Mouse (Mus musculus) right cerebral cortex, postnatal 10 days (tissue): Measurements from ENCODE around the gene Lta.

ENCODE experiments used
- DNase-seq, 2 experiments: peaks; one replicate each; pipeline ENCODE4 v3.0.0; 2021; ENCODE audit warnings: low spot score in 2 of 2

Lta gene

DNA sequence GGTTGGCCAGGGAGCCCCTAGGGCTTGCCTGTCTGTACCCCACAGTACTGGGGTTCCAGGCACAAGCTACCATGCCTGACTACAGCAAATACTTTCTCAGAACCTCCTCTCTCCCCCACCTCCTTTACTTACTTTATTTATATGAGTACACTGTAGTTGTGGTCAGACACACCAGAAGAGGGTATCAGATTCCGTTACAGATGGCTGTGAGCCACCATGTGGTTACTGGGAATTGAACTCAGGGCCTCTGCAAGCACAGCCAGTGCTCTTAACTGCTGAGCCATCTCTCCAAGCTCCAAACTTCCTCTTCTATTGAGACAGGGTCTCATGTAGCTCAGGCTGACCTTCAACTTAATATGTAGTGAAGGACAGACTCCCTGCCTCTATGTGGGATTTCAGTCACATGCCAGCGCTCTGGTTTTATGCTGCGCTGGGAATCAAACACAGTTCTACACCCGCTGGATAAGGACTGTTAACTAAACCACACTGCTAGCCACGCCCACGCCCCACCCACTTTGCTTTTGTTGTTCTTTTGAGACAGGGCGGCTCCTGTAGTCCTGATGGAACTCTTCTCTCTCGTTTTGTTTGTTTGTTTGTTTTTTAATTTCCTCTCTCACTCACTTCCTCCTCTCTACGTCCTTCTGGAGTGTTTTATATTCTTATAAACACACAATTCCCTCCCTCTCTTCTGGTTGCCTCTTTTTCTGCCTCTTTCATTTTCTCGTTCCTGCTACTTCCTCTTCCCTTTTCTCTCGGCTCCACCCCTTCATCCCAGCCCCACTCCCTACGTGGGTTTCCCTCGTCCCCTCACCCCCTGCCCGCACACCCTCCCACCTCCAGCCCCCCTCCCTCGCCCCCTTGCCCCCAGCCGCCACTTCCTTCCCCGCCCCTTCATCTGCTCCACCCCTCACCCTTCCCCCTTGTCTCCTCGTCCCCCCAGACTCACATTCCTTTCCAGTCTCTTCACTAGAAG, 19.2 kb downstream of the Lta start:
- DNase-seq = peak in 1 of 2 experiments; percentile 47

DNA sequence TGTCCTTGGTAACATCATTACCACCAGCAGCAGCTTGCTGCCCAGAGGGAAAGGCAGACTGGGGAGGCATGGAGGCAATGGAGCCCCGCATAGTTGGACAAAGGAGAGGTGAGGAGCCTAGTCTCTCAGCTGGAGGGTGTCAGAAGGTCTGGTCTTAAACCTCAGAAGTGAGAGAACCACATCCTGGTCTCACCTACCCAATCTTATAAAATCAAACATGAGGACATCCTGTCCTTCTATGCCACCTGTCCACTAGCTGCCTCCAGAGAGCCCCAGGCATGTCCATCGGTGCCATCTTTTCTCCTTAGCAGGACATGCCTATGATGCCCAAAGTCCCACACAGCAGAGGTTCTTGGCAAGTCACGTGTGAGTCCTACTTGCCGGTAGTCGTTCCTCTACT, 25.1 kb downstream of the Lta start:
- DNase-seq = no peak

GRCm38 (mm10) chr17:35178528-35178927, 26.6 kb downstream of the Lta start:
- DNase-seq = no peak

GRCm38 (mm10) chr17:35175968-35176367, 29.2 kb downstream of the Lta start, which contains the start of gene Aif1:
Aif1 (minus strand) TSS chr17:35176068.
- DNase-seq = no peak

DNA sequence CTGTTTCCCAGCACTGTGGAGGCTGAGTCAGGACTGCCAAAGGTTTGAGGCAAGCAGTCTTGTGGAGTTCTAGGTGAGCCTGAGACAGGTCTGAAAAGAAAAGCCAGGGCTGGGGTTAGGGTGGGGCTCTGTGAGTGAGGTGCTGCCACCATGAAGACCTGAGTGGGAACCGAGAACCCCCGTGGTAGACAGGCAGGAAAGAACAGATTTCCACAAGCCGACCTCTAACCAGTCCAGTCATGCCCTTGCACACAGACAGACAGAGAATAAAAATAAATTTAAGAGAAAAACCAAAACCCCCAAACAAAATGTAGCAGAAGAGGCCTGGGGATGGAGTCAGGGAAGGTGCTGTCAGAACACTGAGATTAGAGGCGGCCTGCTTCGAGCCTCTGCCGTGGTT, 29.8 kb downstream of the Lta start:
- no peak for DNase-seq

- no peak for DNase-seq
Observed at GRCm38 (mm10) chr17:35174201-35174977, 30.8 kb downstream of the Lta start.

DNA sequence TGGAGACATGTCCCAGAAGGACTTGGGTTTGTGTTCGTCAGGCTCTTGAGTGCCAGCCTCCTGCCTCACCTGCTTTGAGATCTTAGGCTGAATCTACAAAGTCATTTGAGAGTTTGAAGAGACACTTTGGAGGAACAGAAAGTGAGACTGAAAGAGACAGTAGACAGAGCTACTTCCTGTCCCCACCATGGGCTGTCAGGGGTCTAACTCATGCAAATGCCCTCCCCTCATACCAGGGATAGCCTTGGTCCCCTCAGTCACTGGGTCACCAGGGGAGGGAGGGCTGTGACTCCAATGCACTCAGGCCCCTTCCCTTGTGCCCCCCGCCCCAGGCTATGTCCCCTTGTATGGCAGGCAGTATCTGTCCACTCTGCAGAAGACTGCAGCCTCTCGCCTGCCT, 31.8 kb downstream of the Lta start:
- DNase-seq = no peak

DNA sequence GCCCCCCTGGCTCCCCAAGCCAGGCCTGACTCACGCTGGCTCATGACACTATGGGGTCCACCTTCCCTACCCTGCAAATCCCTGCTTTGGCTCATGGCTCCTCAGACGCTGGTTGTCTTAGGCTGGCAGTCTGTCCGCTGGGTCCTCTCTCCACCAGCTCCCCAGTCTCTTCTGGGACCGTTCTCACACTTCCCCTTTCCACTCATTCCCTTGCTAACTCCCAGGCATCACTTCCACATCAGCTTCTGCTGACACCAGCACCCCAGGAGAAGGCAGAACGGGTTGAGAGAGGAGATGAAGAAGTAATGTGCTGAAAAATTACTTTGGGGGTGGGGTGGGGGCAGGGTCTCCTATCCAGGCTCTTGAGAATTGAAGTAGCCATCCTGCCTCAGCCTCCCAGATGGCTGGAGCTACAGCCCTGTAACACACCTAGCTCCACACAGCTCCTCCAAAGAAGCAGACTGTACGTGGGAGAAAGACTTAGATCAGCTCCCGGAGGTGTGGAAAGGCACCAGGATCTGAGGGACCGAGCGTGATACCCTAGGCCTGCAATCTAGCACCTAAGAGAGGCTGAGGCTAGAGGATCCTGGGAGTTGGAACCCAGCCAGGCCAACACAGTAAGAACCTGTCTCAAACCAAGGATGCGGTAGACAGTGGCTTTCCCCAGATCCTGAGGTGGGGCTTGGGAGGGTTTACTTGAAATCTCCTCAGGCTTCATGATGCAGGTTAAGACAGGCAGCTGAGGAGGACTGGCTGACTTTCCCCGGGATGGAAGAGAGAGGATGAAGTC, 32.5 kb downstream of the Lta start:
- no peak for DNase-seq

DNA sequence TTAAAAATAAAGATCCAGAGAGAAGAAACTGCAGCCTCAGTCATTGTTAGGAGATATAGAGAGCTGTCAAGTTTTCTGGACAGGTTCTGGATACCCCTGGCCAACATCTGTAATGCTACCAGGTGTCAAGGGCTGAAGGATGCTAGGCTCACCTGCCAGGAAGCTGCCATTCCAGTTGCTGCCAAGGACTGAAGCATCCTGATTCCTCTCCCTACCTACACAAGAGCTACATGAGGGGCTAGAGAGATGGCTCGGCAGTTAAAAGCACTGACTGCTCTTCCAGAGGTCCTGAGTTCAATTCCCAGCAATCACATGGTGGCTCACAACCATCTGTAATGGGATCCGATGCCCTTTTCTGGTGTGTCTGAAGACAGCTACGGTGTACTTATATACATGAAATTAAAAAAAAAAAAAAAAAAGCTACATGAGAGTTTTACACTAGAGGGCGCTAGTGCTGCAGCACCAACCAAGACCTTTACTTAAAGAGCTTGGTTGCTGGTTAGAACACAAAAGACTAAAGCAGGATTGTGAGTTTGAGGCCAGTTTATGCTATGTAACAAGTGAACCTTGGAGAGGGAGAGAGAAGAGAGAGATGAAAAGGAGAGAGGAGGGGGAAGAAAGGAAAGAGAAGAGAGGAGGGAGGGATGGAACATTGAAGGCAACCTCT, 36.5 kb downstream of the Lta start:
- no peak for DNase-seq

- no peak for DNase-seq
Observed at GRCm38 (mm10) chr17:35167794-35168193, 37.4 kb downstream of the Lta start.

- DNase-seq = peak; percentile 77 to 82
Observed at GRCm38 (mm10) chr17:35166352-35167035, 38.7 kb downstream of the Lta start.

GRCm38 (mm10) chr17:35165451-35166155, 39.5 kb downstream of the Lta start:
- DNase-seq = no peak

DNA sequence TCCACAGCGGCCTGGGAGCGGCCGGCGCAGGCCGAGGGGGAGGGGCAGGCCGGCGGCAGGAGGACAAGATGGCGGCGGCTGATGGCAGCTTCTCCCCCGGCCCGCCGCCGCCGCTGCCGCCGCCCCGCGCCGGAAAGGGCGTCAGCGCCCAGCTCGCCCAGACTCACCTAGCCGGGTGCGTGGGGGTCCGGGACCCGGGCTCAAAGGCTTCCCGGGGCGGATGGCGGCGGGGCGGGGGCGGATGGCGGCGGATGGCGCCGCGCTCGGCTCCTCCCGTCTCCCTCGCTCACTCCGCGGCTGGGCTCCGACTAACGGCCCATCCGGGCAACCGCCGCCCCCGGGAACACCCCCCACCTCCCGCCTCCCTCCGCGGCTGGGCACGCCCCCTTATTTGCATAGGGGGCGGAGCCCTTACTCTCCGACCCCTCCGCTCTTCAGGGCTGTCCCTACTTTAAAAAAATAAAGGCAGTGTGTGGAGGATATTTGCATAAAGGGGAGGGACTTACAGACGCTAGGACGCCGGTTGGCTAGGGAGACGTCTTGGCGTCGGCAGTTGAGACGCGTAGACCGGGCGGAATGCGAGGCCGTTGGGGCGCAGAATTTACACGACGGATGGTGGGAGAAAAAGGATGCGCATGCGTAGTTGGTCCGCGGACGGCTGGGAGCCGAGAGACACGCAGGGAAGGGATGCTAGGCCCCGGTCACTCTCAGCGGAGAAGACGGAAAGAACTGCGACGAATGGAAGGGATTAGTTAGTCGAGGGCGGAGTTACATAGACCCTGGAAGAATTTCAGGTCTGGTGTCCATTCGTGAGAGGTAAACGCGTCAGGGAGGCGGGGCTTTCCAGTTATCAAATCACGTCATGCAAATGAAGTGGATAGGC, 40.3 kb downstream of the Lta start, which contains the start of gene Prrc2a:
Gene Prrc2a, minus strand, starts transcription at position 330 of the 883 bp plus-strand sequence.
- DNase-seq = peak; percentile 99

- DNase-seq = peak in 1 of 2 experiments; percentile 59
Observed at GRCm38 (mm10) chr17:35164218-35164567, 41.0 kb downstream of the Lta start.

DNA sequence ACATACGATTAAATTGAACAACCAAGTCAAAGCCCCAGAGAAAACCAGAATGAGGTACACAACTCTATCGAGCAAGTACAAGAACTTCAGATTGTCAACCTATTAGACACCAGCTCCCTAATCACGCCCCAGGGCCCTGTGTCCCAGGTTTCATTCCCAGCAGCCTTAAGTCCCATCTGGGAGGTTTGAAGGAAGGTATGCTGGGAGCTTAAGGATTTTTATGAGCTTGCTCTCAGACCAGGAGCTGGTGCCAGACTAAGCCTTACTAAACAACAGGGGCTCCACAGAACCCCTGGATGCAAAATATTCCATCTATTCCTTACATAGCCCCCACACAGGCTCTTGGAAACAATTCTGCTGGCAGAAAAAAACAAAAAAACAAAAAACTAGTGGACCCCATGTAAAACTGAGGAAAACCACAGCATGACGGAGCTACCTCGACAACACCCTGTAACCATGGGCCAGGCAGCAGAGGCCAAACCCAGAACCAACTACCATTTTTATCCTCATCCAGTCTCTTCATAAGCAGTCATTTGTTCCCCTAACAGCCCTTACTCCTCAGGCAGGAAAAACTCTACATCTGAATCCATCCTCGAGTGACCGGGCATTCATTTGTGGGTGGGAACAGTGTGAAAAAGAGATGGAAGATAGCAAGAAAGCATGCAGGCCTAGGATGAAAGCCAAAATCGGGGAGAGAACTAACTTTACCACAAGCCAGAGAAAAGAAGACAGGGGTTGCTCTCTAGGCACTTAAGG, 41.6 kb downstream of the Lta start:
- DNase-seq = no peak

DNA sequence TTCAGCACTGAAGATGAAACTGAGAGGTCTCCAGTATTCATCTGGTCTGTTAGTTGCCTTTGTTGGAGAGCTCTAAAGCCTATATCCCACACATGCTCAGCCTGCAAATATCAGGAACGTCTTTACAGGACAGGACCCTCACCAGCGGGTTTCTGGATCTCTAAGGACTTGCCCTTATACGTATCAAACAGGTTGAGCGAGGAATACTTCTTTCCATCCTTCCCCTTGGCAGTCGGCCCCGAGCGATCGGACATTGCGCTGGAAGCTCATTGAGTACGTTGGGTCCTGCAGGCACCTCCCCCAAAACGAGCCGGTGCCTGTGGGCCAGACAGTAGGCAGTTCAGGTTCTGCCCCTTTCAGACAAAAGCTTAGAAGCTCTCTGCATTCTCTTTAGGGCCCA, 42.4 kb downstream of the Lta start:
- peak in 1 of 2 experiments; percentile 56 for DNase-seq

GRCm38 (mm10) chr17:35162121-35162520, 43.0 kb downstream of the Lta start:
- peak in 1 of 2 experiments; percentile 29 for DNase-seq

- no peak for DNase-seq
Observed at GRCm38 (mm10) chr17:35161421-35161820, 43.7 kb downstream of the Lta start.
